ENCODE assay signal across 9 mouse cellular contexts in the genomic region with DNA sequence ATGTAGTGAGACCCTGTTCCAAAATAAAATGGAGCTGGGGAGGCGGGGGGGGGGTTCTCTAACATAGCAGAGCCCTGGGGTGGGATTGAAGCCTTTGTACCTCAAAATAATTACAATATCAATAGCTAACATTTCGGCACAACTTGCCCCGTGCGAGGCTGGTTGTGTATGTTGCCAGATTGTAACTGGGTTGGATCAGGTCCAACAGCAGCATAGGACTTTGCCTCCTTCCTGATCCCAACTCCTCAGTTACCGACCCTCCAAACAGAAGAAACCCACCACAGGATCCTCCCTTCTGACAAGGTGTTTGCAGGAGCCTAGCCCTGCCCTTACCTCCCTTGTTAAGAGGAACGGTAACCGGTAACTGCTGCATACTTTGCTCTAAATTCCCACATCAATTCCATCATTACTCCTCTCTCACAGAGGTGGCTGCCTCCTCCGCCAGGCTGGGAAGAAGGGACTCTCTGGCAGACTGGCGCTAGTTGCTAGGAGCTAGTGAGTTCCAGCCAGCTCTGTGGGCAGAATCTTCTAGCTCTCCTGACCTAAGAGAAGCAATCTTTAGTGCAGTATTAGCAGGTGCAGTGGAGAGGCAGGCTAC. TPM values are rescaled to one million over a fixed set of nuclear protein-coding genes. Genes with fewer than 3 reads are reported as not detected.
DNase-seq lines count a peak whose midpoint lies in the region; ATAC-seq and TF ChIP-seq lines count a peak whose summit lies in the region.
"Had no signal": no experiment of that assay in that cellular context is flagged by ENCODE, and none has a peak within 500 bp of the region (broad histone marks: within the 10 kb centered on the region; RNA-seq: fewer than 3 reads in every experiment).

No protein-coding gene starts in this region.

- H3K36me3 ChIP-seq in forebrain, postnatal 0 days (ENCODE audit: insufficient read depth), result no peaks in the 10 kb centered on the region
- no peaks in the 10 kb centered on the region for H3K36me3 ChIP-seq in forebrain, embryonic 11.5 days (ENCODE audit: control insufficient read depth, insufficient read depth, low read length)
- H3K36me3 ChIP-seq in limb, embryonic 14.5 days (ENCODE audit: control insufficient read depth, insufficient read depth, low read length), result no peaks in the 10 kb centered on the region
- no peaks in the 10 kb centered on the region for H3K36me3 ChIP-seq in limb, embryonic 10.5 days
- peaks cover 3% of the 10 kb centered on the region for H3K36me3 ChIP-seq in hindbrain, embryonic 16.5 days (ENCODE audit: control insufficient read depth, insufficient read depth, low read length)
- H3K36me3 ChIP-seq: lung, embryonic 15.5 days had no signal

- TF ChIP-seq CTCF in forebrain, postnatal 0 days (IDR thresholded peaks at IDR 0.05; ENCODE audit: low read depth), result no peak

- no peaks in the 10 kb centered on the region for H3K4me1 ChIP-seq in forebrain, postnatal 0 days (ENCODE audit: insufficient read depth)
- H3K4me1 ChIP-seq in forebrain, embryonic 11.5 days (replicated peaks; ENCODE audit: control insufficient read depth, insufficient read depth, low read length), result no peaks in the 10 kb centered on the region
- H3K4me1 ChIP-seq in limb, embryonic 14.5 days (ENCODE audit: control insufficient read depth, insufficient read depth, low read length), result no peaks in the 10 kb centered on the region
- H3K4me1 ChIP-seq in limb, embryonic 10.5 days, result no peaks in the 10 kb centered on the region
- H3K4me1 ChIP-seq in hindbrain, embryonic 16.5 days (ENCODE audit: control insufficient read depth, insufficient read depth, low read depth, low read length), result peaks cover 10% of the 10 kb centered on the region
- H3K4me1 ChIP-seq: lung, embryonic 15.5 days had no signal

- no peak overlapping the region for H3K4me2 ChIP-seq in forebrain, postnatal 0 days (ENCODE audit: low read depth)
- H3K4me2 ChIP-seq in forebrain, embryonic 11.5 days (ENCODE audit: low read depth, low read length, severe bottlenecking), result no peak overlapping the region
- H3K4me2 ChIP-seq in limb, embryonic 14.5 days (replicated peaks; ENCODE audit: low read depth, low read length, severe bottlenecking), result no peak overlapping the region
- H3K4me2 ChIP-seq in hindbrain, embryonic 16.5 days (ENCODE audit: low read length), result peak overlapping the region; percentile 29
- H3K4me2 ChIP-seq: lung, embryonic 15.5 days had no signal

- H3K9ac ChIP-seq in forebrain, postnatal 0 days, result 0 out of 2 replicates have a peak overlapping the region, but pooled peaks have one; percentile 14
- H3K9ac ChIP-seq in forebrain, embryonic 11.5 days (ENCODE audit: low read length), result no peak overlapping the region
- 0 out of 2 replicates have a peak overlapping the region, but pooled peaks have one; percentile 16 for H3K9ac ChIP-seq in limb, embryonic 14.5 days (ENCODE audit: low read depth, low read length, severe bottlenecking)
- peak overlapping the region; percentile 13; the same call in 1 of the 2 replicates for H3K9ac ChIP-seq in hindbrain, embryonic 16.5 days (ENCODE audit: low read depth, low read length)
- H3K9ac ChIP-seq: lung, embryonic 15.5 days had no signal

- H3K27ac ChIP-seq in forebrain, postnatal 0 days (ENCODE audit: low read depth, low read length), result no peak overlapping the region
- no peak overlapping the region for H3K27ac ChIP-seq in forebrain, embryonic 11.5 days (ENCODE audit: low read depth, low read length)
- no peak overlapping the region for H3K27ac ChIP-seq in limb, embryonic 14.5 days (replicated peaks; ENCODE audit: low read depth, low read length)
- H3K27ac ChIP-seq in limb, embryonic 10.5 days, result no peak overlapping the region
- H3K27ac ChIP-seq in hindbrain, embryonic 16.5 days (ENCODE audit: low read depth, low read length), result peak overlapping the region; percentile 54
- H3K27ac ChIP-seq: lung, embryonic 15.5 days had no signal

- DNase-seq in forebrain, postnatal 0 days, result no peak
- no peak for DNase-seq in forebrain, embryonic 11.5 days (ENCODE audit: low spot score)
- DNase-seq in limb, embryonic 14.5 days (ENCODE audit: low spot score), result no peak
- no peak for DNase-seq in limb, embryonic 10.5 days (ENCODE audit: low spot score)
- peak; percentile 8 for DNase-seq in Muller cell, postnatal 12 days (ENCODE audit: inconsistent ontology term)
- DNase-seq in gastrocnemius, postnatal 25 days, result no peak
- no peak for DNase-seq in layer of hippocampus, postnatal 36 days

- H3K27me3 ChIP-seq in forebrain, postnatal 0 days (ENCODE audit: insufficient read depth, low read length), result no peaks in the 10 kb centered on the region
- H3K27me3 ChIP-seq in forebrain, embryonic 11.5 days (ENCODE audit: control insufficient read depth, insufficient read depth, low read length), result no peaks in the 10 kb centered on the region
- H3K27me3 ChIP-seq in limb, embryonic 14.5 days (ENCODE audit: control insufficient read depth, insufficient read depth, low read length), result no peaks in the 10 kb centered on the region
- H3K27me3 ChIP-seq in limb, embryonic 10.5 days (ENCODE audit: low read depth, poor library complexity, severe bottlenecking), result 0 out of 2 replicates have a peak, but pooled peaks cover 4% of the 10 kb centered on the region
- H3K27me3 ChIP-seq in hindbrain, embryonic 16.5 days (replicated peaks; ENCODE audit: control insufficient read depth, insufficient read depth, low read length), result no peaks in the 10 kb centered on the region
- H3K27me3 ChIP-seq: lung, embryonic 15.5 days had no signal

- H3K4me3 ChIP-seq in forebrain, postnatal 0 days (ENCODE audit: low read depth, low read length), result no peak overlapping the region
- H3K4me3 ChIP-seq in forebrain, embryonic 11.5 days (ENCODE audit: low read depth, low read length), result no peak overlapping the region
- H3K4me3 ChIP-seq in limb, embryonic 14.5 days (replicated peaks; ENCODE audit: low read length), result no peak overlapping the region
- no peak overlapping the region for H3K4me3 ChIP-seq in limb, embryonic 10.5 days
- H3K4me3 ChIP-seq in hindbrain, embryonic 16.5 days (ENCODE audit: low read length), result no peak overlapping the region
- H3K4me3 ChIP-seq: lung, embryonic 15.5 days had no signal

- no peak for TF ChIP-seq POLR2A in limb, embryonic 14.5 days (IDR thresholded peaks at IDR 0.05; ENCODE audit: borderline replicate concordance, extremely low read depth, insufficient read depth, insufficient read length)

- 20% methylated on average over 9 of the region's 9 CpGs for WGBS in forebrain, postnatal 0 days
- 65% methylated on average over 9 of the region's 9 CpGs for WGBS in forebrain, embryonic 11.5 days
- WGBS in limb, embryonic 14.5 days, result 60% methylated on average over 9 of the region's 9 CpGs
- 60% methylated on average over 9 of the region's 9 CpGs for WGBS in limb, embryonic 10.5 days
- 30% methylated on average over 9 of the region's 9 CpGs for WGBS in hindbrain, embryonic 16.5 days

- peak; percentile 38; the same call in 1 of the 2 replicates for ATAC-seq in forebrain, postnatal 0 days
- ATAC-seq in forebrain, embryonic 11.5 days (replicated peaks; ENCODE audit: low FRiP score), result no peak
- no peak for ATAC-seq in limb, embryonic 14.5 days (ENCODE audit: low FRiP score, low read depth)
- no peak for ATAC-seq in hindbrain, embryonic 16.5 days

- H3K9me3 ChIP-seq in forebrain, postnatal 0 days (ENCODE audit: low read length), result no peaks in the 10 kb centered on the region
- no peaks in the 10 kb centered on the region for H3K9me3 ChIP-seq in forebrain, embryonic 11.5 days (ENCODE audit: control insufficient read depth, low read length)
- H3K9me3 ChIP-seq in limb, embryonic 14.5 days (ENCODE audit: control insufficient read depth, low read length), result no peaks in the 10 kb centered on the region
- H3K9me3 ChIP-seq in limb, embryonic 10.5 days (replicated peaks), result no peaks in the 10 kb centered on the region
- H3K9me3 ChIP-seq in hindbrain, embryonic 16.5 days (ENCODE audit: control insufficient read depth, low read length), result no peaks in the 10 kb centered on the region
- H3K9me3 ChIP-seq: lung, embryonic 15.5 days had no signal

RNA-seq across cellular contexts. Expression of a gene that starts 6.4 kb away (rescaled TPM):
- 26.0 and 31.4 TPM in 2 replicates for total RNA-seq in forebrain, postnatal 0 days (2014; rRNA removed)
- 7.2 and 11.0 TPM in 2 replicates for polyA plus RNA-seq in forebrain, postnatal 0 days (2015; fragmentation: Nextera tagmentation; extraction: Ambion mirVana)
- polyA plus RNA-seq in forebrain, embryonic 11.5 days (2014; fragmentation: Nextera tagmentation; extraction: Ambion mirVana), result 2.8 TPM in 2 replicates
- 4.9 and 5.0 TPM in 2 replicates for polyA plus RNA-seq in limb, embryonic 14.5 days (2012; rRNA removed)
- polyA plus RNA-seq in limb, embryonic 14.5 days (2014; fragmentation: Nextera tagmentation; extraction: Ambion mirVana), result 5.9 and 6.5 TPM in 2 replicates
- 1.7 and 2.9 TPM in 2 replicates for polyA plus RNA-seq in limb, embryonic 10.5 days (2016; fragmentation: Nextera tagmentation; extraction: Ambion mirVana)
- polyA plus RNA-seq in hindbrain, embryonic 16.5 days (2015; fragmentation: Nextera tagmentation; extraction: Ambion mirVana), result 7.9 and 10.6 TPM in 2 replicates
- 10 to 100 TPM; 21.7 to 24.0 TPM for total RNA-seq in gastrocnemius, postnatal 25 days (2021)
- total RNA-seq in layer of hippocampus, postnatal 36 days (2021), result 100 to 1,000 TPM; 113 to 114 TPM

RNA-seq across cellular contexts. Expression of a gene that starts 46.1 kb away (rescaled TPM):
- total RNA-seq in forebrain, postnatal 0 days (2014; rRNA removed), result 60.2 and 71.9 TPM in 2 replicates
- 106 and 139 TPM in 2 replicates for polyA plus RNA-seq in forebrain, postnatal 0 days (2015; fragmentation: Nextera tagmentation; extraction: Ambion mirVana)
- 87.3 and 94.7 TPM in 2 replicates for polyA plus RNA-seq in forebrain, embryonic 11.5 days (2014; fragmentation: Nextera tagmentation; extraction: Ambion mirVana)
- polyA plus RNA-seq in limb, embryonic 14.5 days (2012; rRNA removed), result 167 and 183 TPM in 2 replicates
- polyA plus RNA-seq in limb, embryonic 14.5 days (2014; fragmentation: Nextera tagmentation; extraction: Ambion mirVana), result 203 and 228 TPM in 2 replicates
- polyA plus RNA-seq in limb, embryonic 10.5 days (2016; fragmentation: Nextera tagmentation; extraction: Ambion mirVana), result 104 and 107 TPM in 2 replicates
- polyA plus RNA-seq in hindbrain, embryonic 16.5 days (2015; fragmentation: Nextera tagmentation; extraction: Ambion mirVana), result 98.0 and 99.8 TPM in 2 replicates
- total RNA-seq in gastrocnemius, postnatal 25 days (2021), result 10 to 100 TPM; 29.7 to 43.1 TPM
- 10 to 100 TPM; 43.2 to 49.3 TPM for total RNA-seq in layer of hippocampus, postnatal 36 days (2021)
